Mouse (Mus musculus) CH12.LX (cell line): Measurements from ENCODE around the gene Nprl3. TPM values are rescaled to one million over a fixed set of nuclear protein-coding genes. Genes with fewer than 3 reads are reported as not detected.

Experiments
- DNase-seq: peaks from one replicate; pipeline ENCODE4 v3.0.0-alpha.2; 2013; ENCODE audit errors: extremely low read depth
- H3K27ac ChIP-seq: 2 replicates; pipeline ENCODE4 v1.5.1; 2012; ENCODE audit warnings: low read depth, mild to moderate bottlenecking, control low read depth, moderate library complexity; ENCODE audit not compliant: insufficient read depth
- H3K27me3 ChIP-seq: replicated peaks from 2 replicates; pipeline ENCODE3; 2012; ENCODE audit warnings: inconsistent platforms
- H3K36me3 ChIP-seq, 2 experiments: replicated peaks in 1 of 2; 2 replicates each; pipeline versions ENCODE3 to v1.6.1; 2012; ENCODE audit warnings: inconsistent platforms in 1 of 2, low read length in 1 of 2, mild to moderate bottlenecking in 1 of 2, mixed read lengths in 1 of 2, moderate library complexity in 1 of 2; ENCODE audit not compliant: control insufficient read depth in 1 of 2, insufficient read depth in 1 of 2
- H3K4me1 ChIP-seq, 2 experiments: 2 replicates each; pipeline ENCODE4 v1.6.1; 2012; ENCODE audit warnings: inconsistent platforms in 1 of 2, moderate library complexity in 1 of 2; ENCODE audit not compliant: insufficient read depth in 2 of 2, control insufficient read depth in 1 of 2
- H3K4me2 ChIP-seq: 2 replicates; pipeline ENCODE4 v1.6.1; 2012; ENCODE audit warnings: low read depth, mild to moderate bottlenecking, control low read depth; ENCODE audit not compliant: poor library complexity, insufficient read depth, severe bottlenecking
- H3K4me3 ChIP-seq, 3 experiments: fragments of 150-350 bp in 1 of 3; sonication (generic) in 1 of 3; replicated peaks in 1 of 3; 2 replicates each; pipeline versions ENCODE3 to v1.5.1; 2011 to 2012; ENCODE audit warnings: low read depth in 2 of 3, low read length in 2 of 3, mild to moderate bottlenecking in 2 of 3, moderate library complexity in 2 of 3, control low read depth in 1 of 3, improper control_type of control experiment in 1 of 3, inconsistent platforms in 1 of 3, mixed read lengths in 1 of 3; ENCODE audit not compliant: poor library complexity in 1 of 3
- H3K79me2 ChIP-seq: replicated peaks from 2 replicates; pipeline ENCODE4 v1.6.1; 2012; ENCODE audit warnings: mild to moderate bottlenecking, moderate library complexity; ENCODE audit not compliant: control insufficient read depth, poor library complexity, insufficient read depth, severe bottlenecking; ENCODE audit errors: extremely low read depth
- H3K9ac ChIP-seq: 2 replicates; pipeline ENCODE4 v1.6.1; 2012; ENCODE audit warnings: low read depth, mild to moderate bottlenecking, control low read depth, moderate library complexity; ENCODE audit not compliant: insufficient read depth
- H3K9me3 ChIP-seq: replicated peaks from 2 replicates; pipeline ENCODE3; 2012; ENCODE audit warnings: low read length, inconsistent platforms, mixed read lengths
- BHLHE40 ChIP-seq: IDR thresholded peaks from 2 replicates; pipeline ENCODE4 v1.6.1; 2011; ENCODE audit warnings: mild to moderate bottlenecking, low read depth, low read length, improper control_type of control experiment
- CHD1 ChIP-seq: IDR thresholded peaks from 2 replicates; pipeline ENCODE4 v1.6.1; 2012; ENCODE audit warnings: low read depth, low read length, improper control_type of control experiment, inconsistent platforms
- CHD2 ChIP-seq: IDR thresholded peaks from 2 replicates; pipeline ENCODE4 v1.6.1; 2011; ENCODE audit warnings: low read length, improper control_type of control experiment
- E2F4 ChIP-seq: IDR thresholded peaks from 2 replicates; pipeline ENCODE4 v1.6.1; 2011; ENCODE audit warnings: low read depth, low read length, improper control_type of control experiment; ENCODE audit not compliant: insufficient replicate concordance
- ELF1 ChIP-seq: IDR thresholded peaks from 2 replicates; pipeline ENCODE4 v1.6.1; 2014; ENCODE audit warnings: low read depth, mild to moderate bottlenecking, inconsistent platforms, low read length, improper control_type of control experiment
- EP300 ChIP-seq: IDR thresholded peaks from 2 replicates; pipeline ENCODE4 v1.6.1; 2011; ENCODE audit warnings: low read length, improper control_type of control experiment
- HCFC1 ChIP-seq: IDR thresholded peaks from 2 replicates; pipeline ENCODE4 v1.6.1; 2012; ENCODE audit warnings: low read depth, mild to moderate bottlenecking, inconsistent platforms, low read length, improper control_type of control experiment
- IRF4 ChIP-seq: IDR thresholded peaks from 2 replicates; pipeline ENCODE4 v1.6.1; 2014; ENCODE audit warnings: low read depth, mild to moderate bottlenecking, inconsistent platforms, low read length, improper control_type of control experiment
- JUN ChIP-seq: IDR thresholded peaks from 2 replicates; pipeline ENCODE4 v1.6.1; 2011; ENCODE audit warnings: low read depth, mild to moderate bottlenecking, low read length, improper control_type of control experiment, moderate library complexity; ENCODE audit not compliant: insufficient read depth
- JUND ChIP-seq: conservative IDR thresholded peaks from 2 replicates; pipeline ENCODE4 v1.6.1; 2011; ENCODE audit warnings: low read depth, low read length, improper control_type of control experiment
- MEF2A ChIP-seq: IDR thresholded peaks from 2 replicates; pipeline ENCODE4 v1.6.1; 2014; ENCODE audit warnings: low read depth, mild to moderate bottlenecking, inconsistent platforms, low read length, improper control_type of control experiment, borderline replicate concordance
- NELFE ChIP-seq: IDR thresholded peaks from 2 replicates; pipeline ENCODE4 v1.6.1; 2011; ENCODE audit warnings: low read depth, low read length, improper control_type of control experiment
- PAX5 ChIP-seq: IDR thresholded peaks from 2 replicates; pipeline ENCODE4 v1.6.1; 2012; ENCODE audit warnings: low read length, inconsistent platforms, mixed read lengths
- POLR2A ChIP-seq: IDR thresholded peaks from 2 replicates; pipeline ENCODE4 v1.6.1; 2011; ENCODE audit warnings: low read depth, mild to moderate bottlenecking, improper control_type of control experiment, low read length
- RAD21 ChIP-seq: IDR thresholded peaks from 2 replicates; pipeline ENCODE4 v1.6.1; 2011; ENCODE audit warnings: low read depth, mild to moderate bottlenecking, low read length, improper control_type of control experiment, moderate library complexity
- RCOR1 ChIP-seq: conservative IDR thresholded peaks from 2 replicates; pipeline ENCODE4 v1.6.1; 2012; ENCODE audit warnings: low read depth, mild to moderate bottlenecking, inconsistent platforms, low read length, improper control_type of control experiment
- SIN3A ChIP-seq: IDR thresholded peaks from 2 replicates; pipeline ENCODE4 v1.6.1; 2012; ENCODE audit warnings: low read length, improper control_type of control experiment, inconsistent platforms
- TCF12 ChIP-seq: IDR thresholded peaks from 2 replicates; pipeline ENCODE4 v1.6.1; 2014; ENCODE audit warnings: low read depth, mild to moderate bottlenecking, inconsistent platforms, low read length, improper control_type of control experiment
- USF2 ChIP-seq: conservative IDR thresholded peaks from 2 replicates; pipeline ENCODE4 v1.6.1; 2011; ENCODE audit warnings: low read depth, low read length, improper control_type of control experiment
- ZKSCAN1 ChIP-seq: IDR thresholded peaks from 2 replicates; pipeline ENCODE4 v1.6.1; 2012; ENCODE audit warnings: low read depth, inconsistent platforms, low read length, improper control_type of control experiment, borderline replicate concordance
- ZMIZ1 ChIP-seq: IDR thresholded peaks from 2 replicates; pipeline ENCODE4 v1.6.1; 2012; ENCODE audit warnings: low read depth, mild to moderate bottlenecking, inconsistent platforms, low read length, improper control_type of control experiment
- ZNF384 ChIP-seq: IDR thresholded peaks from 2 replicates; pipeline ENCODE4 v1.6.1; 2012; ENCODE audit warnings: low read depth, low read length, improper control_type of control experiment, inconsistent platforms
- dilution Hi-C: fragments of 300-500 bp; cut with MboI; formaldehyde crosslinking; loops from 2 replicates; pipeline ENCODE4 v1.14.3; 2020; ENCODE audit warnings: low sequenced_read_pairs; ENCODE audit not compliant: extremely low pct_unique_long_range_greater_than_20kb, extremely low pct_ligation_motif_present
- in situ Hi-C: fragments of 300-500 bp; cut with MboI; formaldehyde crosslinking; loops from 3 replicates; pipeline ENCODE4 v1.14.3; 2019; ENCODE audit warnings: low sequenced_read_pairs, low pct_ligation_motif_present, low pct_unique_long_range_greater_than_20kb, mixed read lengths
- polyA plus RNA-seq: library from polyadenylated mRNA; unstranded; fragments of >175 nt; gene quantifications from 2 replicates; pipeline ENCODE4 v1.2.1, GENCODE M21; 2012; ENCODE audit warnings: low read depth; ENCODE audit not compliant: insufficient read length
- total RNA-seq, 2 experiments: library from RNA; depleted of rRNA; stranded (reverse); fragments of 300-350 nt in 1 of 2; fragments of >200 nt in 1 of 2; gene quantifications; 2 replicates each; pipeline ENCODE4 v1.2.3; 2012 to 2014

Gene Nprl3
- total and polyA plus RNA-seq, 3 experiments, result 47.9 to 79.8 (median 51.7) TPM

DNA sequence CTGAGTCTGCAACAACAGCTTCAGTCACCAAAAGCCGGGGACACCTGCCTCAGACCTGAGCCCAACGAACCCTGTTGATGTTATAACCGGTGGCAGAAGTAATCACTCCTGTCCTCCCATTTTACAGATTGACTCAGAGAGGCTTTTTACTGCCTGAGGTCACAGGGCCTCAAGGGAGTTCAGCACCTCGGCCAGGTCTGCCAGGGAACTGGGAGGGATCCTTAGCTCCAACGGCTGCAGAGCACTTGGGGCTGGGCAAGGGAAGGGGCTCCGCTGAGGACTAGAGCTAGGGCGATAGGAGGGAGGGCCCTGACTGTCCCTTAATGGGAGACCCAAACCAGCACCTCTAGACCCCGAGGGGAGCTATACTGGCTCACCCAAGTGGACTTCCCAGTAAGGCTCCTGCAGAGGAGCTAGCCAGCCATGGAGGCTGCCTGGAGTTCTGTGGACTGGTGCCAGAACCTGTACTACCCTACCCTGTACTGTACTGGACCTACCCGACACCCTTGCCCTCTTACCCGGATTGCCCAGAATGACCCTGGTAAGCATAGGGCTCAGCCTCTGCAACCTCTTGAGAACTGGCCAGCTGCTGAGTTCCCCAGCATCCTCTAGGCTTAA, 46.8 kb downstream of the Nprl3 start:
- Histone ChIP-seq H3K4me3 (peak overlapping the region; percentile 67 to 77 (median 71)), H3K36me3 (peaks cover 4 to 33% of the 10 kb centered on the region in 2 experiments), H3K27me3 (peaks cover 19% of the 10 kb centered on the region), H3K4me2 (peak overlapping the region; percentile 89), H3K27ac (no peak overlapping the region), H3K9ac (no peak overlapping the region; the same call in 1 of the 2 replicates), H3K4me1 (peaks cover 12 to 69% of the 10 kb centered on the region in 2 experiments), H3K79me2 (no peaks in the 10 kb centered on the region), H3K9me3 (peaks cover 3% of the 10 kb centered on the region)
- dilution Hi-C loops, result no loop called here
- peak; percentile 47 for DNase-seq
- no peak for TF ChIP-seq PAX5
- TF ChIP-seq BHLHE40, result no peak
- TF ChIP-seq JUN, result no peak
- no peak for TF ChIP-seq EP300
- no peak for TF ChIP-seq E2F4
- in situ Hi-C loops, result no loop called here

DNA sequence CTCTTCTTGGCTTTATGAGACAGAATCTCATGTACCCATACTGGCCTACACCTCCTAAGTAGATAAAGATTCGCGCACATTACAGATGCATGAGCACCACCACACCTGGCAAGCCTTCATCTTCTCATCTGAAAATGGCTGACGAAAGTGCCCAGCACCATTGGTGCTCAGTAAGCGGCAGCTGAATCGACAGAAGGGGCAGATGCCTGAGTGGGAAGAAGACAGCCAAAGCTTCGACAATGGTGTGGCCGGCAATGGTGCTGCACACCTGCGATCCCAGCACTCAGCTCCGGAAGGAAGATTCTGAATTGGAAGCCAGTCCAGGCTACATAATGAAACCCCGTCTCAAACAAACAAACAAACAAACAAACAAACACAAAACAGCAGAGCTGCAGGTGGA, 48.2 kb downstream of the Nprl3 start:
- TF ChIP-seq E2F4 (no peak), CHD2 (no peak), NELFE (no peak), RCOR1 (no peak), JUN (no peak), ELF1 (no peak), CHD1 (no peak), ZKSCAN1 (no peak), HCFC1 (no peak), USF2 (no peak), SIN3A (no peak), TCF12 (no peak), POLR2A (no peak), ZNF384 (no peak), RAD21 (no peak), ZMIZ1 (no peak), MEF2A (no peak), JUND (no peak), IRF4 (no peak)
- Histone ChIP-seq H3K4me3 (no peak overlapping the region), H3K27ac (no peak overlapping the region), H3K79me2 (no peaks in the 10 kb centered on the region), H3K27me3 (peaks cover 9% of the 10 kb centered on the region), H3K9ac (no peak overlapping the region), H3K4me2 (no peak overlapping the region), H3K4me1 (peaks cover 12 to 58% of the 10 kb centered on the region in 2 experiments), H3K9me3 (peaks cover 3% of the 10 kb centered on the region), H3K36me3 (peaks cover 16 to 47% of the 10 kb centered on the region in 2 experiments)
- in situ Hi-C loops, result no loop called here
- dilution Hi-C loops, result no loop called here
- DNase-seq, result no peak
